Mouse (Mus musculus): Measurements from ENCODE around the gene Gins1. TPM values are rescaled to one million over a fixed set of nuclear protein-coding genes. Genes with fewer than 3 reads are reported as not detected.

The Gins1 gene
- total RNA-seq (2023), result 1 to 10 TPM; 3.5 to 5.4 TPM

GRCm38 (mm10) chr2:150904936-150905450 is at the start of gene Gins1:
Gins1 (plus strand) TSS chr2:150905400.

DNA sequence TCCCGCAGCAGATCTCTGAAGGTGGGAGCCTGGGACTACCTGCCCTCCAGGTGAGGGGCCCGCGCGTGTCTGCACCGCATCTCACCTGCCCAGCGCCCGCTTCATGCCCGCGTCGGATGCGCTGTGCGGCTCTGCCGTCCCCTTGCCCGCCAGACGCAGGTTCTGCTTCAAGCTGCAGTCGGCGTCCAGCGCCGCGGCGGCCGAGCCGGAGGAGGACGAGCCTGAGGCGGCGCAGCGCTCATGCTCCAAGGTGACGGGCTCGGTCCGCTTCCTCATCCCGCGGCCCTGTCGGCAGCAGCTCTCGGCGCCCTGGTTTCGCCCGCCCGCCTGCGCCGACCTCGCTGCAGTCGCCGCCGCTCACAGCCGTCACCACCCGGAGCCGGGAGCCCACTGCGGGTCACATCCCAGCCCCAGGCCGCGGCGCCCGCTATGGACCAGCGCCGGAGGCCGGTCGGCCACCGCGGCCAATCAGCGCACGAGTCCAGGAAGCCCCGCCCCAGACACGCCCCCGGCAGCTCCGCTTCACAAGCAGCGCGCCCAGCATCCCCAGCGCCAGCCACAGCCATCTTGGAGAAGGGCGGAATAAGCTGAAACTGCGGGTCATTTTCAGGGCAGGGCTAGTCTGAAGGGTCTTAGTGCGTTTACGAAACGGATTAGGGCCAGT is 796 bp upstream of the Gins1 start, which contains the start of gene Abhd12:
Abhd12 (minus strand) TSS at position 470 of the 664 bp plus-strand sequence.

Other genes with a start within 250 kb of the Gins1 start
- gene Acss1, start 236.9 kb upstream of the Gins1 start, total RNA-seq (2023), result 10 to 100 TPM; 28.1 to 37.7 TPM
- not detected for gene Vsx1, start 216.0 kb upstream of the Gins1 start, total RNA-seq (2023)
- 10 to 100 TPM; 17.9 to 18.9 TPM for gene Entpd6, start 156.4 kb upstream of the Gins1 start, total RNA-seq (2023)
- 10 to 100 TPM; 42.7 to 47.7 TPM for gene Pygb, start 118.7 kb upstream of the Gins1 start, total RNA-seq (2023)
- gene Abhd12, start 659 bp upstream of the Gins1 start, total RNA-seq (2023), result 100 to 1,000 TPM; 213 to 234 TPM
- under 1 TPM; 0.33 to 0.58 TPM for gene Ninl, start 134.0 kb downstream of the Gins1 start, total RNA-seq (2023)
- gene Nanp, start 134.0 kb downstream of the Gins1 start, total RNA-seq (2023), result 1 to 10 TPM; 2.9 to 4.9 TPM
- not detected for gene Gm14151, start 186.9 kb downstream of the Gins1 start, total RNA-seq (2023)
- gene Gm14147, start 192.8 kb downstream of the Gins1 start, total RNA-seq (2023), result not detected